Mouse (Mus musculus) megakaryocyte, embryonic 14.5 days (primary cell): ENCODE results near the gene Habp4. TPM values are rescaled to one million over a fixed set of nuclear protein-coding genes. Genes with fewer than 3 reads are reported as not detected.

Source experiments
- H3K27me3 ChIP-seq: replicated peaks from 2 replicates; pipeline ENCODE3; 2012; ENCODE audit warnings: inconsistent platforms
- H3K36me3 ChIP-seq: replicated peaks from 2 replicates; pipeline ENCODE3; 2012; ENCODE audit warnings: low read length, inconsistent platforms, mixed read lengths
- H3K4me1 ChIP-seq: 2 replicates; pipeline ENCODE4 v1.6.1; 2012; ENCODE audit warnings: inconsistent platforms
- H3K4me3 ChIP-seq: replicated peaks from 2 replicates; pipeline ENCODE3; 2012; ENCODE audit warnings: moderate library complexity, mild to moderate bottlenecking, inconsistent platforms
- H3K9me3 ChIP-seq: 2 replicates; pipeline ENCODE4 v1.6.1; 2012; ENCODE audit warnings: inconsistent platforms
- FLI1 ChIP-seq: IDR thresholded peaks from 2 replicates; pipeline ENCODE4 v1.6.1; 2012; ENCODE audit warnings: low read length, inconsistent platforms, mixed read lengths
- GATA1 ChIP-seq: IDR thresholded peaks from 3 replicates; pipeline ENCODE4 v1.6.1; 2012; ENCODE audit warnings: mixed read lengths, low read length, inconsistent platforms, borderline replicate concordance
- polyA plus RNA-seq: library from polyadenylated mRNA; stranded (reverse); fragments of >175 nt; gene quantifications from 2 replicates; pipeline ENCODE4 v1.2.3, GENCODE M21; 2012; ENCODE audit warnings: low replicate concordance; ENCODE audit not compliant: insufficient read depth

Habp4 gene
- polyA plus RNA-seq, 1 experiment = 24.9 TPM

DNA sequence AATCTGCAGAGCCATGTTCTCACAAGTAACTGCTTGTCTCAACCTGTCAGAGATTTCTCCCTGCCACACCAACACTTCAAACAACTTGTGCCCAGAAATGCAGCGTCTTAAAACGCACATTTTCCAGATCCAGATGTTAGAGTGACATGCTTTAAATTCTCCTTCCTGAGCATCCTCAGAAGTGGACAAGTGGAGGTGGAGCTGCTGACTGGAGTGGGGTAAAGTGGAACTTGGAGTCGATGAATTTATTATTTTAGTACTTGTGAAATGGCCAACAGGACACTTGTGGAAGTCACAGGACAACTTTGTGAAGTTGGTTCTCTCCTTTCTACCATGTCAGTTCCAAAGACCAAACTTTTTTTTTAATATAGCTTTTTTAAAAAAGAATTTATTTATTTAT lies 64.1 kb downstream of the Habp4 start:
- Histone ChIP-seq H3K9me3 (no peaks in the 10 kb centered on the region), H3K27me3 (no peaks in the 10 kb centered on the region), H3K36me3 (no peaks in the 10 kb centered on the region), H3K4me1 (no peaks in the 10 kb centered on the region), H3K4me3 (no peak overlapping the region)
- no peak for TF ChIP-seq GATA1

DNA sequence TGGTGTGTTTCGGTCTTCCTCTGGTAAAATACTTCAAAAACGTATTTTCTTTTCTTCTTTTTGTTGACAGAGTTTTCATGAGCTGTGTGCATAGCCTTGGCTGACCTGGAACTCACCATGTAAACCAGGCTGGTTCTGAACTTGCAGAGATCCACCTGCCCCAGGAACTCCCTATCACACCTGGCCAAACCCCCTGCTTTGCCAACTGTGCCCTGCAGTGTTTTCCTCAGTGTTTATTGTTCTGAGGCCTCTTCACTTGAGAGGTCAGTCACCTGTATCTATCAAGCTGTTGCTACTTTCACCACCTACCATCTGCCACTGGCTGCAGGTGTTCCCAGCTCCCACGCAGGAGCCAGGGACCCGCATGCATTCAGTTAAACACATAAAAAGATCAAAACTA lies 65.1 kb downstream of the Habp4 start:
- H3K9me3 ChIP-seq = no peaks in the 10 kb centered on the region
- TF ChIP-seq GATA1 (no peak), FLI1 (no peak)
- H3K36me3 ChIP-seq = no peaks in the 10 kb centered on the region
- no peaks in the 10 kb centered on the region for H3K4me1 ChIP-seq
- no peak overlapping the region for H3K4me3 ChIP-seq
- no peaks in the 10 kb centered on the region for H3K27me3 ChIP-seq

DNA sequence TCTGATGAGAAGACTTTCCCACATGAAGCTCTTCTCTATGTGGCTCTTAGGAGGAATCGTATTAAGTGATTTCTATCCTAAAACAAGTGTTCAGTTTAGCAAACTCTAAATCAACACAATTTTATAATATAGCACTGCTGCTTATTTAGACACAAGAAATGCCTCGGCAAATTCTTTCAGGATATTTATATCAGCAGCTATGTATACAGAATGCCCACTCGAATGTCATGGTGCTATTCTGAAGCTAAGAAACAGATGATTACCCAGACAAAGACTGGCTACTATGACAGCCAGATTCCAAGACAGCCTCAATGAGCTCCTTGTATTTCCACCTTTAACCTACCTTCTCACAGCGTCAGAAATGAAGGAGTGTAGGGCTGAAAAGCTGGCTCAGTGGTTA lies 71.5 kb downstream of the Habp4 start:
- Histone ChIP-seq H3K9me3 (no peaks in the 10 kb centered on the region), H3K4me3 (no peak overlapping the region), H3K36me3 (no peaks in the 10 kb centered on the region), H3K4me1 (peaks cover 20% of the 10 kb centered on the region), H3K27me3 (no peaks in the 10 kb centered on the region)
- TF ChIP-seq FLI1 (no peak), GATA1 (no peak)

DNA sequence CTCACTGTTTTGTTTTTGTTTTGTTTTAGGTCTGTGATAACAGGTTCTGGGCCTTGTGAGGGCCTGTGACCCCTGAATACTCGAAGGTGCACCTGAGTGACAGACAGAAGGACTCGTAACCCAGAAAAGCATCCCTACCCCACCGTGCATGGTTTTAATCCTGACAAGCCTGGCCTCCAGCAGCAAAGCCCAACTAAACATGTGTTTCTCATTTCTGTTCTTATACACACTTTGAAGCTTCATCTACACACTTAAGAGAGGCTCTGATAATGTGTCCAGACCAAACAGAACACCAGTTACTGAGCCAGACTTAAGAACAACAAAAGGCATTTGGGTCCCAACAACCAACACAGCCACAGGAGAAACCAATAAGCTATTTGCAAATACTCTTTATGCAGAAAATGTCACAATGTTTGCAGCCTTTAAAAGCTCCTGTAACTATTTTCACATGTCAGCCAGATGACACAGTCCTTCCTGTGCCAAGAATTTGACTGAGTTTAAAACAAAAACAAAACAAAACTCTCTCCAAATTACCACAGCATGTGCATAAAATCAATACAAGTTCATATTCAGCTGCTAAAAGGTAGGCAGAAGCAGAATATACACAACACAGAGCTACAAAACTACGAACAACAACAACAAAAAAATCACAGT lies 73.6 kb downstream of the Habp4 start:
- TF ChIP-seq GATA1 (no peak), FLI1 (no peak)
- Histone ChIP-seq H3K36me3 (no peaks in the 10 kb centered on the region), H3K4me3 (no peak overlapping the region), H3K27me3 (no peaks in the 10 kb centered on the region), H3K4me1 (peaks cover 20% of the 10 kb centered on the region), H3K9me3 (no peaks in the 10 kb centered on the region)

DNA sequence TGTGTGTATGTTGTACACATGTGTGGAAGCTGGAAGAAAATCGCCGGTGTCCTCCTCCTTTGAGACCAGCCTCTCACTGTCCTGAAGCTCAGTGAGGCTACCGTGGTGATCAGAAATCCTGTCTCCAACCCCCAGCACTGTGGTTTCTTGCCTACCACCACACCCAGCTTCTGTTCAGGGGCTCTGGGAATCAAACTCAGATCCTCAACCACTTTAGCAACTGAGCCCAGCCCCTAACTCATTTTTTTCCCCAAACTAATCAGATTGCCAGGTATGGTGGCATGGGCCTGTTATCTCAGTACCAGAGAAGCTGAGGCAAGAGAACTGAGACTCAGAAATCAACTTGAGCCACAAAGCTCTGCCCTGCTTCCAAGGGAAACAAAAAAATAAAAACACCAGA lies 74.2 kb downstream of the Habp4 start:
- TF ChIP-seq FLI1 (no peak), GATA1 (no peak)

More for the DNA sequence above, 74.2 kb downstream of the Habp4 start:
- Histone ChIP-seq H3K9me3 (no peaks in the 10 kb centered on the region), H3K36me3 (no peaks in the 10 kb centered on the region), H3K4me1 (peaks cover 25% of the 10 kb centered on the region), H3K27me3 (no peaks in the 10 kb centered on the region), H3K4me3 (no peak overlapping the region)

Other genes with a start within 250 kb of the Habp4 start
- not detected in 2 replicates for gene Hsd17b3, start 72.6 kb upstream of the Habp4 start, polyA plus RNA-seq
- 12.2 TPM in 1 of 2 replicates, not detected in the other for gene Slc35d2, start 32.5 kb upstream of the Habp4 start, polyA plus RNA-seq
- gene Zfp367, start 8.6 kb upstream of the Habp4 start, polyA plus RNA-seq = 2.1 TPM in 1 of 2 replicates, not detected in the other
- gene Cdc14b, start 113.5 kb downstream of the Habp4 start, polyA plus RNA-seq = 0.13 TPM in 1 of 2 replicates, not detected in the other
- 0.85 and 1.3 TPM in 2 replicates for gene Aaed1, start 150.9 kb downstream of the Habp4 start, polyA plus RNA-seq
- 15.0 TPM in 1 of 2 replicates, not detected in the other for gene Ctsl, start 209.1 kb downstream of the Habp4 start, polyA plus RNA-seq